Mouse (Mus musculus) liver, postnatal 0 days (tissue): ENCODE measurements around the gene Prss44.

ENCODE experiments used
- CTCF ChIP-seq: sonication (generic); IDR thresholded peaks from 2 replicates; pipeline ENCODE4 v1.5.1; 2016; ENCODE audit warnings: antibody characterized with exemption, low read depth
- EP300 ChIP-seq: IDR thresholded peaks from 2 replicates; pipeline ENCODE4 v1.6.1; 2016; ENCODE audit warnings: antibody characterized with exemption, low read depth, mild to moderate bottlenecking

GRCm38 (mm10) chr9:110826390-110826789 lies 12.6 kb downstream of the Prss44 start, which contains the start of gene Prss43:
- TF ChIP-seq CTCF (no peak), EP300 (no peak)
